Comparison of ENCODE assay signal across 12 mouse cellular contexts in the genomic region with DNA sequence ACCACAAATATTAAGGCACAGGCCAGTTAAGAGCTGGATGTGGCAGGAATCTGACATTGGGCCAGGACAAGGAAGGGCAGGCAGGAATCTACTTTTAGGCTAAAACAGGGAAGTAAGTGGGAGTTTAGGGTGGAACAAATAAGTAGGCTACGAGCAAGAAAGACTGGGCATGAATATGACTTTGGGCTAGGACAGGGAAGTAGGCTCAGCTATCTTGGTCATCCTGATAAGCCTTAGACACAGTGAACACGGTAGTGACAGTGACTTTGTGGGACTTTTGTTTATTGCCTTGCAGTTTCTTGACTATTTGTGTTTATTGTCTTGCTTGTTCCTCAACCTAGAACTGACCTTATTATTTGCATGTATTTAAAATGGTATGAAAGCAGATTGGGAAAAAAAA. TPM values are rescaled to one million over a fixed set of nuclear protein-coding genes. Genes with fewer than 3 reads are reported as not detected.
"Had no signal": no experiment of that assay in that cellular context is flagged by ENCODE, and none has a peak within 500 bp of the region (broad histone marks: within the 10 kb centered on the region; RNA-seq: fewer than 3 reads in every experiment).

No protein-coding gene starts in this region.

- H3K9me3 ChIP-seq: limb, embryonic 10.5 days; lung, embryonic 15.5 days; midbrain, embryonic 15.5 days; neural tube, embryonic 12.5 days had no signal

- DNase-seq: lung, postnatal 14 days; thymus, postnatal 4 days had no signal

- ATAC-seq: midbrain, embryonic 15.5 days had no signal

- H3K27ac ChIP-seq: left cerebral cortex, adult 2 months; limb, embryonic 10.5 days; macrophage; midbrain, embryonic 15.5 days; neural tube, embryonic 12.5 days; stomach, postnatal 0 days had no signal

- H3K4me2 ChIP-seq: lung, embryonic 15.5 days; midbrain, embryonic 11.5 days; midbrain, embryonic 15.5 days; neural tube, embryonic 12.5 days had no signal

- H3K27me3 ChIP-seq: lung, embryonic 15.5 days; megakaryocyte, embryonic 14.5 days; midbrain, embryonic 15.5 days; neural tube, embryonic 12.5 days had no signal

- H3K9ac ChIP-seq: midbrain, embryonic 15.5 days; neural tube, embryonic 12.5 days had no signal

- H3K4me3 ChIP-seq: left cerebral cortex, adult 2 months; limb, embryonic 10.5 days; lung, embryonic 15.5 days; midbrain, embryonic 15.5 days; neural tube, embryonic 12.5 days had no signal

RNA-seq across cellular contexts. Expression of a gene that starts 15.3 kb away (rescaled TPM):
- total RNA-seq: monocyte, adult 5-6 weeks had no signal
- polyA plus RNA-seq: macrophage had no signal
